Mouse (Mus musculus) hindbrain, embryonic 15.5 days (tissue): ENCODE measurements around the gene Chrnd. TPM values are rescaled to one million over a fixed set of nuclear protein-coding genes. Genes with fewer than 3 reads are reported as not detected.

Experiments
- ATAC-seq: fragments of 200-750 bp; cut with Nextera tagmentation; 2 replicates; pipeline ENCODE4 v1.8.0; 2017; ENCODE audit warnings: low read depth, moderate number of reproducible peaks, moderate TSS enrichment; ENCODE audit not compliant: low FRiP score
- H3K27ac ChIP-seq: fragments of 300-500 bp; sonication (generic); replicated peaks from 2 replicates; pipeline ENCODE4 v1.5.1; 2015; ENCODE audit warnings: mild to moderate bottlenecking, inconsistent platforms
- H3K27me3 ChIP-seq: fragments of 300-500 bp; sonication (generic); 2 replicates; pipeline ENCODE4 v1.6.1; 2015; ENCODE audit warnings: control low read depth, inconsistent platforms
- H3K36me3 ChIP-seq: fragments of 300-500 bp; sonication (generic); 2 replicates; pipeline ENCODE4 v1.6.1; 2015; ENCODE audit warnings: control low read depth, inconsistent platforms
- H3K4me1 ChIP-seq: fragments of 300-500 bp; sonication (generic); replicated peaks from 2 replicates; pipeline ENCODE4 v1.6.1; 2015; ENCODE audit warnings: control low read depth, inconsistent platforms
- H3K4me2 ChIP-seq: fragments of 300-500 bp; sonication (generic); 2 replicates; pipeline ENCODE4 v1.6.1; 2015; ENCODE audit warnings: moderate library complexity, mild to moderate bottlenecking, inconsistent platforms
- H3K4me3 ChIP-seq: fragments of 300-500 bp; sonication (generic); 2 replicates; pipeline ENCODE4 v1.5.1; 2015; ENCODE audit warnings: mild to moderate bottlenecking, inconsistent platforms
- H3K9ac ChIP-seq: fragments of 300-500 bp; sonication (generic); 2 replicates; pipeline ENCODE4 v1.6.1; 2015; ENCODE audit warnings: inconsistent platforms
- H3K9me3 ChIP-seq: fragments of 300-500 bp; sonication (generic); 2 replicates; pipeline ENCODE4 v1.6.1; 2016; ENCODE audit warnings: control low read depth, inconsistent platforms
- WGBS: fragments of 180-500 bp; shearing (Covaris S2); methylation state at CpG from one replicate; pipeline ENCODE4 v1.1.7; 2015; 5-methylcytosine and 5-hydroxymethylcytosine counted together
- polyA plus RNA-seq: library from polyadenylated mRNA; unstranded; fragments of >200 nt; fragmentation: Nextera tagmentation; extraction: Ambion mirVana; gene quantifications from 2 replicates; pipeline ENCODE4 v1.2.1, GENCODE M21; 2015

Gene Chrnd
- not detected in 2 replicates for polyA plus RNA-seq

- no peak within 1 kb of the TSS for H3K4me2 ChIP-seq
- peaks cover 12% of the 10 kb centered on the region for H3K4me1 ChIP-seq
- 38% methylated on average over 4 of the region's 4 CpGs for WGBS
- H3K9ac ChIP-seq, result no peak within 1 kb of the TSS
- no peak for ATAC-seq
- no peak within 1 kb of the TSS for H3K4me3 ChIP-seq
- peaks cover 18% of the 10 kb centered on the region for H3K27me3 ChIP-seq
- no peaks in the 10 kb centered on the region for H3K36me3 ChIP-seq
- H3K27ac ChIP-seq, result no peak within 1 kb of the TSS
- no peaks in the 10 kb centered on the region for H3K9me3 ChIP-seq
These were observed at the start of gene Chrnd for GRCm38 (mm10) chr1:87190429-87190828. TSS of gene Chrnd (plus strand) at chr1:87190607.

DNA sequence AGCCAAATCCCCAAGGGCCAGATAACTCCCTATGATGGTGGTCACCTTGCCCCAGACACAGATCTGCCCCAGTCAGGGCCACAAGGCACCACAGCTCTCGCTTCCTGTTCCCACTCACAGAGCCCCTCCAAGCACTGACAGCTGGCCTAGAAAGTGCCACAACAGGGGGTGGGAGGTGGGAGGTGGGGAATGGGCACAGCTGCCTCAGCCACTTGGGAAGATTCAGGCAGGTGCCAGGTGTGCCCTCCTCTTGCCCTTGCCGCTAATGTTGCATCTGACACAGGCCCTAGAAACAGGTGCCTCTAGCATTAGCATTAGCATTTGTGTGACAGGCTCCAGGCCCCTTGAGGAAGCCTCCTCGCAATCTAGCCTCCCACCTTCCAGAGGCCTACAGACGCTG, 48.9 kb upstream of the Chrnd start:
- Histone ChIP-seq H3K36me3 (no peaks in the 10 kb centered on the region), H3K9ac (no peak overlapping the region), H3K4me1 (peaks cover 22% of the 10 kb centered on the region), H3K27ac (0 out of 2 replicates have a peak overlapping the region, but pooled peaks have one; percentile 14), H3K4me3 (no peak overlapping the region), H3K9me3 (no peaks in the 10 kb centered on the region), H3K27me3 (no peaks in the 10 kb centered on the region), H3K4me2 (no peak overlapping the region)
- peak; percentile 35; the same call in 1 of the 2 replicates for ATAC-seq
- WGBS, result 64% methylated on average over 4 of the region's 4 CpGs

- Histone ChIP-seq H3K36me3 (no peaks in the 10 kb centered on the region), H3K9ac (no peak overlapping the region), H3K27me3 (no peaks in the 10 kb centered on the region), H3K4me1 (peaks cover 22% of the 10 kb centered on the region), H3K9me3 (no peaks in the 10 kb centered on the region), H3K4me3 (no peak overlapping the region), H3K4me2 (no peak overlapping the region; the same call in 1 of the 2 replicates), H3K27ac (0 out of 2 replicates have a peak overlapping the region, but pooled peaks have one; percentile 14)
- WGBS, result 32% methylated on average over 9 of the region's 9 CpGs
- ATAC-seq, result peak; percentile 74
These were observed 48.0 kb upstream of the Chrnd start for GRCm38 (mm10) chr1:87142456-87142855.

- no peak overlapping the region for H3K27ac ChIP-seq
- peak; percentile 36; the same call in 1 of the 2 replicates for ATAC-seq
These were observed 47.3 kb upstream of the Chrnd start for GRCm38 (mm10) chr1:87143141-87143540.

DNA sequence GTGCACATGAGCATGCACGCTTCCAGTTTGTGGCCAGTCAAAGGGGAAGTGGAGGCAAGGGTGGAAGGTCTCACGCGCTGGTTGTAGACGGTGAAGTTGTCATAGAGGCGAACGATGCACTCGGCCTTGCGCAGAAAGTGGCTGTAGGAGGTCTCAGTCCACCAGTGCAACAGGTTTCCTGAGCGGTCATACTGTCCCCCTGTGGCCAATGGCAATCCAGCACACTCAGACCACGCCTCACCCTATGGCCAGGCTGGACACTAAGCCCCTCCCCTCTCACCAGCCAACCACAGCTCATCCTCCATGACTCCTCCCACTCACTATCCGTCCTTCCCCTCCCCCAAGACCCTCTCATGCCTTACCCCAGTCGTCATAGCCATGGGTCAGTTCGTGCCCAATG, 41.0 kb upstream of the Chrnd start:
- no peak for ATAC-seq
- H3K9me3 ChIP-seq, result no peaks in the 10 kb centered on the region
- H3K4me2 ChIP-seq, result no peak overlapping the region
- no peak overlapping the region for H3K4me3 ChIP-seq
- H3K4me1 ChIP-seq, result peaks cover 17% of the 10 kb centered on the region
- WGBS, result 36% methylated on average over 13 of the region's 13 CpGs
- no peaks in the 10 kb centered on the region for H3K36me3 ChIP-seq
- H3K27ac ChIP-seq, result no peak overlapping the region
- no peak overlapping the region for H3K9ac ChIP-seq
- peaks cover 37% of the 10 kb centered on the region for H3K27me3 ChIP-seq

More at GRCm38 (mm10) chr1:87143141-87143540, 47.3 kb upstream of the Chrnd start:
- no peaks in the 10 kb centered on the region for H3K36me3 ChIP-seq
- H3K4me3 ChIP-seq, result no peak overlapping the region
- no peak overlapping the region for H3K9ac ChIP-seq
- no peak overlapping the region for H3K4me2 ChIP-seq
- no peaks in the 10 kb centered on the region for H3K9me3 ChIP-seq
- H3K27me3 ChIP-seq, result no peaks in the 10 kb centered on the region
- 57% methylated on average over 10 of the region's 10 CpGs for WGBS
- peaks cover 22% of the 10 kb centered on the region for H3K4me1 ChIP-seq

DNA sequence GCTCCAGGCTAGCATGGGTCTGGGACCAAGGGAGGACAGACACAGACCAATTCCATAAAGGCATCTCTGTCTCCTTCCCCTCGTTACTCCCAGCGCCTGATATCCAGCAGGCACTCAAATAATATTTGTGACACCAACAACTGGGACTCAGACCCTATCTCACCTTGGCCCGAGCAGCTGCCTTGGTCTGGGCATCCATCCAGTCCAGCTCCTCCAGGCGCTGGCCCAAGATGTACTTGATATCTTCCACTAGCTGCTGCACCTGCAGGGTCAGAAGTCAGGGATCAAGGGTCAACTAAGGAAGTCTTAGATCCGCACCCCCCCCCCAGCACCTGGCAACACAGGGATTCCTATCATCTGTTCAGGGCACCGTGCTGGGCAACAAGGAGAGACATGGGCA, 39.1 kb upstream of the Chrnd start:
- no peaks in the 10 kb centered on the region for H3K36me3 ChIP-seq
- H3K4me2 ChIP-seq, result no peak overlapping the region
- H3K9me3 ChIP-seq, result no peaks in the 10 kb centered on the region
- H3K4me1 ChIP-seq, result peaks cover 34% of the 10 kb centered on the region
- H3K9ac ChIP-seq, result no peak overlapping the region
- H3K27ac ChIP-seq, result no peak overlapping the region
- no peak for ATAC-seq
- WGBS, result 91% methylated on average over 6 of the region's 6 CpGs
- no peak overlapping the region for H3K4me3 ChIP-seq
- H3K27me3 ChIP-seq, result peaks cover 51% of the 10 kb centered on the region

DNA sequence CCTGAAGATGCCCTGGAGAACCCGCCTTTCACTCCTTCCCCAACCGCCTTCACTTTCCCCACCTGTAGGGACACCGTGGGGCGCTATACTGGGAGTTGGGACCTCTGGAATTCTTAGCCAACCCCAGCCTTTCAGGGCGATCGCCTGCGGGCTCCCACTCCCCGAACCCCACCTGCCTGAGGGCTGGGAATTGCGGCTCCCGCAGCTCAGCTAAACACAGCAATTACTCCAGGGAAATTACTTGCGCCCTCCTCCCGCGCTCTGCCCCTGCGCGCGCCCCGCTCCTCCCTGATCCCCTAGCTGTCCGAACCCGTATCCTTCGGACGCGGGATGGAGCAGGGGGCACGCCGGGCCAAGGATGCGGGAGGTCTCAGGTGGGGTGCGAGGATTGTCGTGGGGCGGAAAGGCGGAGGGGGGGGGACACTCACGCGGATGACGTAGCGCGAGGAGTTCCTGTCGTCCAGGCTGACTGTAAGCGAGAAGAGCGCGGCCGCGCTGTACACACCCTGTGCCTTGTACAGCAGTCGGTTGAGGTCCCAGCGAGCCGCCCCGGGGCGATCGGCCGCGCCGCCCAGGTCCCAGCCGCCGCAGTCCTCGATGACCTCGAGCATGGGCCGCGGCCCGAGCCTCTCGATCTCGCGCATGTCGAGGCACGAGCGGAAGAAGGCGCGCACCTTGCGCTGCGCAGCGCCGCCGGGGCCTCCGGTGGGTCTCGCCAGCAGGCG, 36.5 kb upstream of the Chrnd start:
- ATAC-seq, result peak; percentile 33

GRCm38 (mm10) chr1:87154501-87155120, 35.8 kb upstream of the Chrnd start:
- ATAC-seq, result no peak
- H3K9me3 ChIP-seq, result no peaks in the 10 kb centered on the region
- H3K27me3 ChIP-seq, result peaks cover 57% of the 10 kb centered on the region
- H3K27ac ChIP-seq, result no peak overlapping the region
- peak overlapping the region; percentile 43 for H3K4me3 ChIP-seq
- H3K9ac ChIP-seq, result peak overlapping the region; percentile 28; the same call in 1 of the 2 replicates
- no peaks in the 10 kb centered on the region for H3K36me3 ChIP-seq
- WGBS, result 1% methylated on average over 57 of the region's 58 CpGs
- H3K4me2 ChIP-seq, result peak overlapping the region; percentile 83
- H3K4me1 ChIP-seq, result peaks cover 34% of the 10 kb centered on the region

More for the DNA sequence above, 36.5 kb upstream of the Chrnd start:
- Histone ChIP-seq H3K4me1 (peaks cover 34% of the 10 kb centered on the region), H3K4me3 (peak overlapping the region; percentile 43), H3K36me3 (no peaks in the 10 kb centered on the region), H3K9me3 (no peaks in the 10 kb centered on the region), H3K4me2 (peak overlapping the region; percentile 83), H3K27me3 (peaks cover 57% of the 10 kb centered on the region), H3K27ac (no peak overlapping the region), H3K9ac (peak overlapping the region; percentile 28)
- WGBS, result under 1% methylated on average over 72 of the region's 72 CpGs

- no peak; the same call in 1 of the 2 replicates for ATAC-seq
- no peaks in the 10 kb centered on the region for H3K9me3 ChIP-seq
- under 1% methylated on average over 38 of the region's 56 CpGs for WGBS
- peaks cover 57% of the 10 kb centered on the region for H3K27me3 ChIP-seq
- H3K27ac ChIP-seq, result 0 out of 2 replicates have a peak overlapping the region, but pooled peaks have one; percentile 15
- peak overlapping the region; percentile 37 for H3K9ac ChIP-seq
- H3K4me3 ChIP-seq, result peak overlapping the region; percentile 43
- peaks cover 34% of the 10 kb centered on the region for H3K4me1 ChIP-seq
- peak overlapping the region; percentile 83 for H3K4me2 ChIP-seq
- no peaks in the 10 kb centered on the region for H3K36me3 ChIP-seq
These were observed 34.7 kb upstream of the Chrnd start for GRCm38 (mm10) chr1:87155531-87156198.

- Histone ChIP-seq H3K4me1 (peaks cover 34% of the 10 kb centered on the region), H3K4me2 (peak within 1 kb of the TSS; percentile 83), H3K9ac (peak within 1 kb of the TSS; percentile 37), H3K9me3 (no peaks in the 10 kb centered on the region), H3K27ac (0 out of 2 replicates have a peak within 1 kb of the TSS, but pooled peaks have one; percentile 15), H3K4me3 (peak within 1 kb of the TSS; percentile 43), H3K36me3 (no peaks in the 10 kb centered on the region), H3K27me3 (peaks cover 52% of the 10 kb centered on the region)
- ATAC-seq, result peak; percentile 28; the same call in 1 of the 2 replicates
- WGBS, result 2% methylated on average over 11 of the region's 12 CpGs
These were observed 34.2 kb upstream of the Chrnd start, which contains the start of gene Ecel1 for GRCm38 (mm10) chr1:87156199-87156587. TSS of gene Ecel1 (minus strand) at chr1:87156521.

- Histone ChIP-seq H3K27me3 (peaks cover 20% of the 10 kb centered on the region), H3K9me3 (no peaks in the 10 kb centered on the region), H3K9ac (no peak overlapping the region), H3K36me3 (no peaks in the 10 kb centered on the region), H3K4me1 (peaks cover 22% of the 10 kb centered on the region), H3K4me3 (no peak overlapping the region), H3K4me2 (no peak overlapping the region), H3K27ac (no peak overlapping the region)
- WGBS, result 77% methylated on average over 3 of the region's 3 CpGs
- no peak for ATAC-seq
These were observed 31.0 kb upstream of the Chrnd start for GRCm38 (mm10) chr1:87159396-87159795.
